Mouse (Mus musculus) lung, embryonic 15.5 days (tissue): ENCODE measurements around the gene Nup188. TPM values are rescaled to one million over a fixed set of nuclear protein-coding genes. Genes with fewer than 3 reads are reported as not detected.

ENCODE experiments used
- ATAC-seq: fragments of 200-750 bp; cut with Nextera tagmentation; 2 replicates; pipeline ENCODE4 v1.8.0; 2017; ENCODE audit warnings: moderate number of reproducible peaks, borderline replicate concordance; ENCODE audit not compliant: low FRiP score, low TSS enrichment; ENCODE audit errors: extremely low read depth
- H3K27ac ChIP-seq: fragments of 300-500 bp; sonication (generic); 2 replicates; pipeline ENCODE4 v1.5.1; 2015; ENCODE audit warnings: moderate library complexity, mild to moderate bottlenecking, inconsistent platforms
- H3K27me3 ChIP-seq: fragments of 300-500 bp; sonication (generic); 2 replicates; pipeline ENCODE4 v1.6.1; 2015; ENCODE audit warnings: inconsistent platforms
- H3K36me3 ChIP-seq: fragments of 300-500 bp; sonication (generic); 2 replicates; pipeline ENCODE4 v1.6.1; 2015; ENCODE audit warnings: inconsistent platforms
- H3K4me1 ChIP-seq: fragments of 300-500 bp; sonication (generic); 2 replicates; pipeline ENCODE4 v1.6.1; 2015; ENCODE audit warnings: inconsistent platforms
- H3K4me2 ChIP-seq: fragments of 300-500 bp; sonication (generic); 2 replicates; pipeline ENCODE4 v1.6.1; 2015; ENCODE audit warnings: inconsistent platforms, mild to moderate bottlenecking, moderate library complexity
- H3K4me3 ChIP-seq: fragments of 300-500 bp; sonication (generic); 2 replicates; pipeline ENCODE4 v1.5.1; 2015; ENCODE audit warnings: mild to moderate bottlenecking, inconsistent platforms
- H3K9ac ChIP-seq: fragments of 300-500 bp; sonication (generic); 2 replicates; pipeline ENCODE4 v1.6.1; 2015; ENCODE audit warnings: inconsistent platforms
- H3K9me3 ChIP-seq: fragments of 300-500 bp; sonication (generic); 2 replicates; pipeline ENCODE4 v1.6.1; 2016; ENCODE audit warnings: inconsistent platforms
- WGBS: fragments of 180-500 bp; shearing (Covaris S2); methylation state at CpG from one replicate; pipeline ENCODE4 v1.1.7; 2015; 5-methylcytosine and 5-hydroxymethylcytosine counted together
- polyA plus RNA-seq: library from polyadenylated mRNA; unstranded; fragments of >200 nt; fragmentation: Nextera tagmentation; extraction: Ambion mirVana; gene quantifications from 2 replicates; pipeline ENCODE4 v1.2.1, GENCODE M21; 2015

The Nup188 gene
- polyA plus RNA-seq, 1 experiment from 2014 or later, result 28.2 TPM

DNA sequence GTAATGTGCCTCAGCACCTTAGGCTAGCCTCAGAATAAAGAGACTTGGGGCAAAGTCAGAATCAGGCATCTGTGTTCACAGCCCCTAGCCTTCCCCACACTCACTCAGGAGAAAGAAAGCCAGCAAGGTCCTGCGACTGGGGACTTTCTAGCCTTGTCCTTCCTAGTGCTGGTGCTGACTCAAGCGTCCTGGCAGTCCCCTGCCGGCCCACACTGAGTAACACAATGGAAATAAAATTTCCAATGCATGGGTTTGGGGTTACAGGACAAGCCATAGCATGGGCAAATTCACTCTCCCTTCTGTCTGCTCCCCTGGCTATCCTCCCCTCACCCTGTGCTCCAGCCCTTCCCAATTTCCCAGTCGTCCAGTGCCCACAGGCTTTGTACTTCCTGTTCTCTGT is 17.8 kb upstream of the Nup188 start:
- ATAC-seq, result no peak
- Histone ChIP-seq H3K9me3 (no peaks in the 10 kb centered on the region), H3K9ac (no peak overlapping the region), H3K27ac (no peak overlapping the region), H3K36me3 (peaks cover 11% of the 10 kb centered on the region; the same call in 1 of the 2 replicates), H3K4me1 (peaks cover 37% of the 10 kb centered on the region), H3K27me3 (no peaks in the 10 kb centered on the region), H3K4me2 (no peak overlapping the region), H3K4me3 (no peak overlapping the region)
- 55% methylated on average over 4 of the region's 4 CpGs for WGBS

DNA sequence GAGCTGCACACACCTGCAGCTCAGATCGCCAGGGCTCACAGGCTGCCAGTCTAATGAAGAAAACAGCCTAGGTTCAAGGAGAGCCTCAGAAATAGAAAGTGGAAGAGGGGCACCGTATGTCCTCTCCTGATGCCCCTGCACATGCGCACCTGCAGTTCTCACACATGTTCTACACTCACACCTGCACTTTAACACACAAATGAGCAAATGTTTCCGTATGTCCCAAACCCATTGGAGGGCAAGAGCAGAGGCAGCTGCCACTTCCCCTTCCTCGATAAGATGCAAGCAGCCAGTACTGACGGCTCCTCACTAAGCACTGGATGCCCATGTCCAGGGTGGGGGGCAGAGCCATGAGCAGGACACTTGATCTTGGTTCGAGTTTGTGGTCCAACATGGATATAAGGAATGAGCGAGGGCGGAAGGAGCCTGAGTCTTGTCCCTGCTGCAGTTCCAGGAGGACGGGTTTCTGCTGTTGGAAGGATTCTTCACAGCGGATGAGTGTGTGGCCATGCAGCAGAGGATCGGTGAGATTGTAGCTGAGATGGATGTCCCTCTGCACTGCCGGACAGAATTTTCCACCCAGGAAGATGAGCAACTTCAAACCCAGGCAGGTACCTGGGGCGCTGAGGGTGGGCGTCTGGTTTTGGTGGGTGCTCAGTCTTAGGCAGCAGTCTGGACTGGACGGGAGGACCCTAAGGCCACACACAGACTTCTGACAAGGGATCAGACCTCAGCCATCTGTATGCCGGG is 16.8 kb upstream of the Nup188 start:
- no peak for ATAC-seq
- H3K4me3 ChIP-seq, result no peak overlapping the region
- peak overlapping the region; percentile 50 for H3K27ac ChIP-seq
- H3K4me1 ChIP-seq, result peaks cover 34% of the 10 kb centered on the region
- H3K9me3 ChIP-seq, result no peaks in the 10 kb centered on the region
- 84% methylated on average over 17 of the region's 17 CpGs for WGBS
- peaks cover 2% of the 10 kb centered on the region; the same call in 1 of the 2 replicates for H3K36me3 ChIP-seq
- H3K27me3 ChIP-seq, result no peaks in the 10 kb centered on the region
- no peak overlapping the region for H3K9ac ChIP-seq
- no peak overlapping the region for H3K4me2 ChIP-seq

DNA sequence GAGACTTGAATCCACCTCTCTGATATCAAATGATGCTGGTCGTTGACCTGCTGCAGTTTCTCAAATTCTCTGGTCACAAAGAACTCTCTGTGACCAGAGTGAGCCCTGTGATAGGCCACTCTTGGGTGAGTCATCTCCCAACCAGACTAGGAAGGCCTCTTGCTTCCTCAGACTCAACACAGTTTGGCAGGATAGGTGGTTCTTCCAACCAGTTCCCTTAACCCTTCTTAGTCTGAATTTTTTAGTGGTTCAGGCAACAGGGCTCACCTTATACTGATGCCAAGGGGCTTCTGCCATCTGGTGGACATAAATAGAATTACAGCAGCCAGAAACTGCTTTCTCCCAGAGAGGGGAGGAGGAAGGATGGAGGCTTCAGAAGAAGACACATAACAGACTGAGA is 16.1 kb upstream of the Nup188 start:
- no peak overlapping the region for H3K9ac ChIP-seq
- H3K4me3 ChIP-seq, result no peak overlapping the region
- no peak overlapping the region for H3K4me2 ChIP-seq
- H3K36me3 ChIP-seq, result no peaks in the 10 kb centered on the region
- peak; percentile 69 for ATAC-seq
- peak overlapping the region; percentile 50 for H3K27ac ChIP-seq
- no peaks in the 10 kb centered on the region for H3K9me3 ChIP-seq
- peaks cover 27% of the 10 kb centered on the region for H3K4me1 ChIP-seq
- H3K27me3 ChIP-seq, result no peaks in the 10 kb centered on the region
- 15% methylated on average over 1 of the region's 1 CpGs for WGBS

DNA sequence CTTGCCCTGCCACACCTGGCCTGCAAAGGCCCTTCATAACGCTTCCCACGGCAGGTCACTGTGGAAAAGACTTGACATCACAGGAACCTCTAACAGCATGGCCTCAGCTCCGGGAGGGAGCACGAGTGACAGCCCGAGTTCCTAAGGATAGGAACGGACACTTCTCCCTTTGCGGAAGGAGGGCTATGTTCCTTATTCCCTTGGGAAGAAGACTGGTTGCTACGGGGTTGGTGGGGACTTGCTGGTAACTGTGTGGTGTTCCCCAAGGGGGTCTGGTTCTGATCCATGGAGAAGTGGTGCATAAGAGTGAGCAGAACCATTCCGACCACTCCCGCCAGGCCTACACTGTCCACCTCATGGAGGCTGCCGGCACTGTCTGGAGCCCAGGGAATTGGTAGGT is 5.5 kb upstream of the Nup188 start, which contains the start of gene Gm28038:
Gene Gm28038 (plus strand): TSS at position 301 of the 400 bp plus-strand sequence.
- 86% methylated on average over 11 of the region's 11 CpGs for WGBS
- Histone ChIP-seq H3K27me3 (no peaks in the 10 kb centered on the region), H3K9me3 (no peaks in the 10 kb centered on the region), H3K27ac (no peak within 1 kb of the TSS), H3K4me1 (peaks cover 10% of the 10 kb centered on the region), H3K36me3 (no peaks in the 10 kb centered on the region), H3K4me3 (no peak within 1 kb of the TSS), H3K9ac (no peak within 1 kb of the TSS), H3K4me2 (no peak within 1 kb of the TSS)
- no peak for ATAC-seq

DNA sequence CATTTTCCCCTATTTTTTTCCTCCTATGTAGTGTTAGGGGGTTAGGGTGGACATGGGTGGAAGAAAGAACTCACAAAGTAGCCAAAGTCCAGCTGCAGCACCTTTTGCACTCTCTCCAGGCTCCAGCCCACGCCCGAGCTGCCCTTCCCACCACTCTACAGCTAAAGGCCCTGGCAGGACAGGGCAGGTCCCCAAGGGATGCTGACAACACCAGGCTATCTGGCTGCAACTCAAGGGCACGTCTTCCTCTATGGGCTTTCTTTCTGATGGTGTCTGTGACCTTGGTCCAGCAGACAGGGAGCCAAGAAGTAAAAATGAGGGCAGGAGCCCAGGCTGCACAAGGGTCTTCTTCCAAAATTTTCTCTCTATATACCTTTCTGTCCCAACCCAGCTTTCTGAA is 4.5 kb upstream of the Nup188 start:
- Histone ChIP-seq H3K4me1 (peaks cover 10% of the 10 kb centered on the region), H3K4me3 (no peak overlapping the region), H3K27ac (no peak overlapping the region), H3K9ac (no peak overlapping the region), H3K4me2 (no peak overlapping the region), H3K27me3 (no peaks in the 10 kb centered on the region), H3K9me3 (no peaks in the 10 kb centered on the region), H3K36me3 (no peaks in the 10 kb centered on the region)
- WGBS, result 75% methylated on average over 3 of the region's 3 CpGs
- ATAC-seq, result no peak

DNA sequence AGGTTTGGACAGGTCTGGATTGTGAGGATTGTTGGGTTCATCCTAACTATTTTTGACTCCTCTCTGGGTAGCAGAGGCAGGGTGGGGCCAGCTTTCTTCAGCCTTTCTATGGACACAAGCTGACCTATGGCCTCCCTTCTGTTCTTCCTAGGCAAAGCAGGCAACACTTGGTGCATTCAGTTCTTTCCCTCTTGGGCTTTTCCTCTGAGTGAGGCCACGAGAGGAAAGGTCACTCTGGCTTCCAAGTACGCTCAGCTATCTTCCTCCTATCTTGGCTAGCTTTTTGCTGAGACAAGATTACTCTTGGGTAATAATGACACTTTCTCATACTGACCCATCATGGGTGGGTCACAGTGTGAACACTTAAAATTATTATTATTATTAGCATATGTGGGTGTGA is 3.0 kb upstream of the Nup188 start:
- ATAC-seq, result no peak
- Histone ChIP-seq H3K4me3 (no peak overlapping the region), H3K9ac (no peak overlapping the region), H3K27me3 (no peaks in the 10 kb centered on the region), H3K9me3 (no peaks in the 10 kb centered on the region), H3K36me3 (no peaks in the 10 kb centered on the region), H3K4me1 (peaks cover 22% of the 10 kb centered on the region), H3K27ac (no peak overlapping the region), H3K4me2 (no peak overlapping the region)
- WGBS, result 86% methylated on average over 2 of the region's 2 CpGs

DNA sequence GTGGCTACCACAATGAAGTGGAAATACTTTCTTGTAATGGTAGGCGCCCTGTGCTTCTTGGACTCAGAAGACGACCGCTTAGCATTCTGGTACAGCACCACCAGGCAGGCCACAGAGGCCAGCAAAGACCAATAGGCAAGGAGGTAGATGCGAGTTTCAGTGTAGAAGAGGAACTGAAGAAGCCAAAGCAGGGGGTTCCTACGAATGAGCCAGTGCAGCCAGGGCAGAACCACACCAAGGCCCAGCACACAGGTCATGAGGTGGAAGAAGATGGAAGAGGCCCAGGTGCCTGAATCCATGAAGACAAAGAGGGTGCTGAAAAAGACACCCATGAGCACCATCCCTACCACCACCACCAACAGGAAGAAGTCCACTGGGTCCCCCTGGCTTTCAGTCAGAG is 1.2 kb upstream of the Nup188 start:
- no peak for ATAC-seq
- Histone ChIP-seq H3K4me1 (peaks cover 22% of the 10 kb centered on the region), H3K4me2 (peak overlapping the region; percentile 88), H3K27me3 (no peaks in the 10 kb centered on the region), H3K36me3 (no peaks in the 10 kb centered on the region), H3K27ac (no peak overlapping the region), H3K4me3 (peak overlapping the region; percentile 83), H3K9ac (no peak overlapping the region), H3K9me3 (no peaks in the 10 kb centered on the region)
- 82% methylated on average over 5 of the region's 5 CpGs for WGBS

DNA sequence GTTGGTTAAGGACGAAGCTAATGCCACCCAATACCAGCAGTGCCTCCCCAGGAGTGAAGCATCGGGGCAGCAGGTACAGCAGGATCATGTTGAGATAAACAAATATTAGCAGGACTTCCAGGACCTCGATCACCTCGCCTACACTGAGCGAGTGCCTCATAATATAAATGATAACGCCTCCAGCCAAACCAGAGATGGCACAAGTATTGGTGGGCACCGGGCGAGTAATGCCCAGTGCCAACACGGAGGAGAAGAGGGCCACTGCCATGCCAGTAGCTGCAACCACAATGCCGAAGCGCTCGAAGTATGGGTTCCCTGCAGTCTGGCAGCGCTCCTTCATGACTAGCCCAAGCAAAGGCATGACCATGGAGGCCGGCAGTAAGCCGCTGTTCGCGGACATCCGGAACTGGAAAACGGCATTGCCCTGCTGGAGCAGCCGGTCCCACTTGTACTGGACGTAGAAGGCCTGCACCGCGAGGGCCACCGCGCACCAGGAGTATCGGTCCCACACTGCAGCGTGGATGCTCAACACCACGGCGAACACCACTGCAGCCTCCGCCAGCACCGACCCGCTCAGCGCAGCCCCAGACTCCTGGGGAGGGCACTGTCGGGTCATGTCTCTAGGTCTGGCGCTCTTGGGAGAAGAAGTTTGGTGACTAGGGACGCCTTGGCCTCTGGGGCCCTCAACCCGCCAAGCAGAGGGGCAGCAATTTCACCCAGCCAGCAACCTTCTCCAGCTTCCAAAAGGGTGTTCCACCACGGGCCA is 598 bp upstream of the Nup188 start:
- ATAC-seq, result peak; percentile 71
- peaks cover 22% of the 10 kb centered on the region for H3K4me1 ChIP-seq
- no peaks in the 10 kb centered on the region for H3K36me3 ChIP-seq
- 8% methylated on average over 38 of the region's 38 CpGs for WGBS
- H3K27ac ChIP-seq, result no peak overlapping the region
- H3K4me2 ChIP-seq, result peak overlapping the region; percentile 88
- no peaks in the 10 kb centered on the region for H3K27me3 ChIP-seq
- no peaks in the 10 kb centered on the region for H3K9me3 ChIP-seq
- H3K9ac ChIP-seq, result peak overlapping the region; percentile 95
- peak overlapping the region; percentile 83 for H3K4me3 ChIP-seq

DNA sequence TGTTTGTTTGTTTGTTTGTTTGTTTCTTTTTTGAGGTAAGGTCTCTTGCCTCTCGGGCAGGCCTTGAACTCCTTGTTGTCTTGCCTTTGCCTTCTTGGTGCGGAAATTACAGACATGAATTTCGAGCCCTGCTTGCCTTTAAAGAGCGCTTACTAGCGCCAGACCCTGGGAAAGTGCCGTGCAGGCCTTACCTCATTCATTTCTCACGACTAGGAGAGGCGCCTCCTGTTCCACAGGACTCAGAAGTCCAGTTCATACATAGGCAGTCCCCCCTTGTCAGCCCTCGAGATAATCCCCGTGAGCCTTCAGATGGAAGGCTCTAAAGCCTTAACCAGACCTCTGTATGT is 803 bp downstream of the Nup188 start:
- peak overlapping the region; percentile 83 for H3K4me3 ChIP-seq
- under 1% methylated on average over 10 of the region's 10 CpGs for WGBS

DNA sequence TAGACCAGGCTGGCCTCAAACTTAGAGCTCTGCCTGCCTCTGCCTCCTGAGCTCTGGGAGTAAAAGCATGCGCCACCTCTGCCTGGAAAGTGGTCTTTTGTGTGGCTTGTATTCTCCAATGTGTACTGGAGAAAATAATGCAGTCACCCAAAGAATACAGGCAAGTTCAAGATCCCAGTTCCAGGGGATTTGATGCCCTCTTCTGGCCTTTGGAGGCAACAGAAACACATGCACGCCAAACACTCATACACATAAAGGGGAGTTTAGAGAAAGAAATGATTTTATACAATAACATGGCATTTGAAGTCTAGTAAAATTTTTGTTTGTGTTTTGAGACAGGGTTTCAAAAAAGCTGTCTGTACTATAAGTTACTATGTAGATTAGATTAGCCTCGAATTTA is 13.3 kb downstream of the Nup188 start:
- no peaks in the 10 kb centered on the region for H3K27me3 ChIP-seq
- H3K4me3 ChIP-seq, result no peak overlapping the region
- H3K4me2 ChIP-seq, result no peak overlapping the region
- H3K9ac ChIP-seq, result no peak overlapping the region
- no peaks in the 10 kb centered on the region for H3K4me1 ChIP-seq
- no peak for ATAC-seq
- H3K27ac ChIP-seq, result no peak overlapping the region
- peaks cover 67% of the 10 kb centered on the region for H3K36me3 ChIP-seq
- 74% methylated on average over 3 of the region's 3 CpGs for WGBS
- H3K9me3 ChIP-seq, result no peaks in the 10 kb centered on the region

More for the DNA sequence above, 803 bp downstream of the Nup188 start:
- Histone ChIP-seq H3K27ac (peak overlapping the region; percentile 58), H3K9me3 (no peaks in the 10 kb centered on the region), H3K36me3 (no peaks in the 10 kb centered on the region), H3K27me3 (no peaks in the 10 kb centered on the region), H3K4me1 (peaks cover 22% of the 10 kb centered on the region), H3K9ac (peak overlapping the region; percentile 95), H3K4me2 (peak overlapping the region; percentile 88)
- no peak for ATAC-seq

DNA sequence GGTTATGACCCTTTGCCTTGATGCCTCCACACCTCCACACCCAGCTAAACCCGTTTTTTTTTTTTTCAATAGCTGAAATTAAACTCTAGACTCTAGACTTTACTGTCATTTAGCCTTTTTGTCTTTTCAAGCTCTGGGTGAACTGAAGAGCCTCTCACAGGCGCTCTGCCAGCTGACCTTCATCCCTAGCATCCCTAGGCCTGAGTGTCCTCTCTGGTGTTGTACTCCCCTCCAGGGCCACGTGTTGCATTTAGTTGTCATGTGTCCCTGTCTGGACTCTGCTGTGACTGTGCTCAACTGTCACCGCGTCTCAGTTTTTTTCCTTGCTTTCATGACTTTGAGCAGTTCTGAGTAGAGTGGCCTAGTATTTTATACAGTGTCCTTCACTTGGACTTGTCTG is 13.8 kb downstream of the Nup188 start:
- H3K9ac ChIP-seq, result no peak overlapping the region
- H3K27ac ChIP-seq, result no peak overlapping the region
- H3K4me2 ChIP-seq, result no peak overlapping the region
- ATAC-seq, result no peak
- no peaks in the 10 kb centered on the region for H3K4me1 ChIP-seq
- H3K36me3 ChIP-seq, result peaks cover 72% of the 10 kb centered on the region
- 85% methylated on average over 5 of the region's 5 CpGs for WGBS
- H3K4me3 ChIP-seq, result no peak overlapping the region
- no peaks in the 10 kb centered on the region for H3K9me3 ChIP-seq
- H3K27me3 ChIP-seq, result no peaks in the 10 kb centered on the region

DNA sequence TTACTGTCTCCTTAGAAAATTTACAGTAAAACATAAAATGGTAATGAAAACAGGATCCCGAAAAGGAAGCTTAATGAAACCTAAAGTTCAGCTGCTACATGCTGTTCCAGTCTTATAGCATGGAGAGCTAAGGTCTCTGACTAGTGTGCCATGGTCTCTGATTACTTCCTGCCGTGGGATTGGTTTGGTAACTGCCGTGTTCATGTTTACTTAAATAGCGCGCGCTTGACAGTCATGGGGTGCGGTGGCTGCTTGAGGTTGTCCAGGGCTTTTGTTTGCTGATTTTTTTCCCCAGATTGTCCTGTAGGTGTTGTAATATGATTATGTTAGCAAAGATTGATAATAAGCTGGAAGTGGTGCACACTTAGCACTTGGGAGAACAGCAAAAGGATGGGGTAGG is 19.9 kb downstream of the Nup188 start:
- Histone ChIP-seq H3K36me3 (peaks cover 95% of the 10 kb centered on the region), H3K4me3 (no peak overlapping the region), H3K4me2 (no peak overlapping the region), H3K27ac (no peak overlapping the region), H3K27me3 (no peaks in the 10 kb centered on the region), H3K9me3 (no peaks in the 10 kb centered on the region), H3K9ac (no peak overlapping the region), H3K4me1 (no peaks in the 10 kb centered on the region)
- ATAC-seq, result no peak
- WGBS, result 86% methylated on average over 7 of the region's 7 CpGs
